ENCODE assay signal across 20 mouse cellular contexts in genomic region chr1:135970486-135970885, GRCm38 (mm10). TPM values are rescaled to one million over a fixed set of nuclear protein-coding genes. Genes with fewer than 3 reads are reported as not detected.
"Had no signal": no experiment of that assay in that cellular context is flagged by ENCODE, and none has a peak within 500 bp of the region (broad histone marks: within the 10 kb centered on the region; RNA-seq: fewer than 3 reads in every experiment).

No protein-coding gene starts in this region.

- H3K27me3 ChIP-seq: limb, embryonic 12.5 days; lung, embryonic 15.5 days; midbrain, embryonic 15.5 days; neural tube, embryonic 12.5 days had no signal

- H3K27ac ChIP-seq: limb, embryonic 12.5 days; liver, embryonic 13.5 days; lung, embryonic 15.5 days; macrophage; midbrain, embryonic 15.5 days; neural tube, embryonic 12.5 days had no signal

- H3K4me3 ChIP-seq: limb, embryonic 12.5 days; liver, embryonic 13.5 days; lung, embryonic 15.5 days; midbrain, embryonic 15.5 days; neural tube, embryonic 12.5 days had no signal

- H3K9ac ChIP-seq: limb, embryonic 12.5 days; liver, embryonic 13.5 days; liver, postnatal 0 days; lung, embryonic 15.5 days; midbrain, embryonic 15.5 days; neural tube, embryonic 12.5 days had no signal

- H3K4me2 ChIP-seq: limb, embryonic 12.5 days; liver, embryonic 13.5 days; lung, embryonic 15.5 days; midbrain, embryonic 15.5 days; neural tube, embryonic 12.5 days had no signal

- H3K4me1 ChIP-seq: liver, embryonic 13.5 days; lung, embryonic 15.5 days; midbrain, embryonic 15.5 days; neural tube, embryonic 12.5 days had no signal

- H3K9me3 ChIP-seq: limb, embryonic 12.5 days; liver, embryonic 13.5 days; lung, embryonic 15.5 days; midbrain, embryonic 15.5 days; neural tube, embryonic 12.5 days had no signal

- ATAC-seq: liver, postnatal 0 days; midbrain, embryonic 15.5 days had no signal

- DNase-seq: kidney, postnatal 10 days; kidney, postnatal 4 days; liver; liver, embryonic 13.5 days; liver, postnatal 0 days; lung, postnatal 14 days; right cerebral cortex, postnatal 4 days; spleen, adult 18-20 months; thymus, adult 18-20 months; thymus, postnatal 14 days had no signal

- H3K36me3 ChIP-seq: limb, embryonic 12.5 days; liver, embryonic 13.5 days; lung, embryonic 15.5 days; midbrain, embryonic 15.5 days; neural tube, embryonic 12.5 days had no signal

RNA-seq across cellular contexts. Expression of gene Igfn1, which starts 35.7 kb away (rescaled TPM):
- total RNA-seq: monocyte, adult 5-6 weeks had no signal
- polyA plus RNA-seq: kidney, embryonic 14.5 days; liver, embryonic 13.5 days; liver, postnatal 0 days; lung, embryonic 15.5 days; macrophage; midbrain, embryonic 15.5 days; neural tube, embryonic 12.5 days had no signal

RNA-seq across cellular contexts. Expression of gene Pkp1, which starts 51.5 kb away (rescaled TPM):
- total RNA-seq: layer of hippocampus, adult 8-10 months; layer of hippocampus, postnatal 25 days; monocyte, adult 5-6 weeks; neutrophil, adult 5-6 weeks had no signal
- polyA plus RNA-seq: kidney, embryonic 14.5 days; liver, embryonic 13.5 days; macrophage had no signal
